Mouse (Mus musculus): ENCODE measurements around the gene Napa.

The Napa gene

GRCm38 (mm10) chr7:16094592-16094991, 3.7 kb upstream of the Napa start:
- DNase-seq (ENCODE audit: low read depth in 1 of 2, low spot score in 2 of 2), result no peak

GRCm38 (mm10) chr7:16099901-16100300, 1.6 kb downstream of the Napa start:
- DNase-seq (ENCODE audit: low read depth in 1 of 2, low spot score in 2 of 2), result no peak

DNA sequence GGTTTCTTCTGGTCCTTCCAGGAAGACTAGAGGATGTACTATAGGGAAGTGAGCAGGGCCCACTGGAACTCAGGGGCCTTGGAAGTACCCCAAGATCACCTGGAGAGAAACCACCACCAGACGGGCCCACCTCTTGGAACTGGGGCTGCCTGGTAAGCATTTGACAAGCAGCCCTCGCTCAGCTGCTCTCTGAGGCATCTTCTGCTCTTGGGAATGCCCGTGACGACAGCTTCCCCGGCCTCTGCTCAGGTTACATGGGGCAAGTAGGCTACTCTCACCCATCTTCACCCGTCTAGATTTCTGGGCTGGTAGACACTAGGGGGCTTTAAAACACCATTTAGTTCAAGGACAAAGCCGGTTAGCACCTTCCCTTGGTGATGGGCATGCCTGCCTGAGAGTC, 2.8 kb downstream of the Napa start:
- DNase-seq (ENCODE audit: low read depth in 1 of 2, low spot score in 2 of 2), result no peak

- no peak for DNase-seq (ENCODE audit: low read depth in 1 of 2, low spot score in 2 of 2)
Measured at GRCm38 (mm10) chr7:16101726-16102475, 3.6 kb downstream of the Napa start.

DNA sequence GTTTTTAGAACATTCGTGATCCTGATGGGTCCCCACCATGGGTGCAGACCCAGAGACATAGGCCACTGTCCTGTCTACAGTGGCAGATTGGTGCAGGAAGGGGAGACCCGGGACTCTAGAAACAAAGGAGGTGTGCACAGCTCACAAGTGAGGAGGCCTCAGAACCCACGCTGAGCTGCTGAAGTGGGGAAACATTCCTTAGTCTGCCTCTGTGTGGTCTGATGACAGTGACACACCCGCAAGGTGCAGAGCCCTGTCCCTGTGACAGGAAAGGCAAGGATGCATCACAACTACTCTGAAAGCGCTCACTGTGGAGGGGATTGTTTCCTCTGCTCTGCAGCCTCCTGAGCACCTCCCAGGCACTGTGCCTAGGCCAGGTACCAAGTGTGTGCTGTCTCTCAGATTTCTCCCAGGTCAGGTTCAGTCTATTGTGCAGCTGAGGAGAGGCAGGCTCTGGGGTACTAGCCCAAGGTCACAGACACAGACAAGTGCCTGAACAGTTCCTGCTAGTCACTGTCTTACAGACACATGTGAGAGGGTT, 4.5 kb downstream of the Napa start:
- DNase-seq (ENCODE audit: low read depth in 1 of 2, low spot score in 2 of 2), result no peak

DNA sequence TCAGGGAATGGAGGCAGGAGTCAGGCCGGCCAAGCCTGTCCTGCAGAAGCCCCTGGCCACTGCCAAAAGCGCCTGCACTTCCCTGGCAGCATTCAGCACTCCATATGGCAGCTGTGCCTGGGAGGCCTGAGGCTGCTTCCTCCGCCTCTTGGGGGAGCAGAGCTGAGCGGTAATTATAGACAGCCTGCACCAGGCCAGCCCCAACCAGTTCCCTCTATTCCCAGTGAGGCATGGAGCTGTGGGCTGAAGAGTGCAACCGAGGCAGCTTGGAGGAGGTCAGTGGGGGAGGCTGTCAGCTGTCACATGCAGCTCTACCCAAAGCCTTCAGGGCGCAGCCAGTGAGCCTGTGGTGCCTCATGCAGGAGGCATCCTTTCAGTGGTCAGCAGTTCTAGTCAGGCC, 5.5 kb downstream of the Napa start:
- DNase-seq (ENCODE audit: low read depth in 1 of 2, low spot score in 2 of 2), result no peak

DNA sequence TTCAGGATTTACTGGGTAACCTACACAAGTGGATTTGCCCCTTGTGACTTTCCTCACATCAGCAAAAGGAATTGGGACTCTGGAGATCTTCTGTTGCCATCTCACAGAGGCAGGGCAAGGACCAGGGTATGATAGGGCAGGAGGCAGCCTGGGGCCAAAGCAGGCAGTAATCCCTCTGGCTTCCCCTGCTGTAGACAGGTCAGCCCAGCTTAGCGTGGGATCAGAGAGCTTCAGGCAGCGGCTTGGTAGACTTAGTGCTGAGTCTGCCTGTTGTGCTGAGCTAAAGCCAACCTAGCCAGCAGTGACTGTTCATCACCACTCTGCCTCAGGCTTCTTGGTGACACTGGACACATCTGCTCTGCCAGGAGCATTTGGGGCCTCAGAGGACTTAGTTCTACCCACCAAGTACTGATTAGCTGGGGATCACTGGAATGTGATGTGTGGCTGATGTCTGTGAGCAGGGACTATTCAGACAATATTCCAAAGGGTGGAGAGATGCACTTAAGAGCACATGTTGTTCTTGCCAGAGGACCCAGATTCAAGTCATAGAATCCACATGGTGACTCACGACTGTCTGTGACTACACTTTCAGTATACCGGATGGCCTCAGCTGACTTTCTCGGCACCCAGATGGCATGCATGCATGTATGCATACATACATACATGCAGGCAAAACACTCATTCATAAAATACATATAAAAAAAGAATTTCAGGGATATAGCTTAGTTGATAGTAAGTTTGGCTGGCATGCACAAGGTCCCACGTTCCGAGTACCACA, 6.5 kb downstream of the Napa start:
- no peak for DNase-seq (ENCODE audit: low read depth in 1 of 2, low spot score in 2 of 2)

DNA sequence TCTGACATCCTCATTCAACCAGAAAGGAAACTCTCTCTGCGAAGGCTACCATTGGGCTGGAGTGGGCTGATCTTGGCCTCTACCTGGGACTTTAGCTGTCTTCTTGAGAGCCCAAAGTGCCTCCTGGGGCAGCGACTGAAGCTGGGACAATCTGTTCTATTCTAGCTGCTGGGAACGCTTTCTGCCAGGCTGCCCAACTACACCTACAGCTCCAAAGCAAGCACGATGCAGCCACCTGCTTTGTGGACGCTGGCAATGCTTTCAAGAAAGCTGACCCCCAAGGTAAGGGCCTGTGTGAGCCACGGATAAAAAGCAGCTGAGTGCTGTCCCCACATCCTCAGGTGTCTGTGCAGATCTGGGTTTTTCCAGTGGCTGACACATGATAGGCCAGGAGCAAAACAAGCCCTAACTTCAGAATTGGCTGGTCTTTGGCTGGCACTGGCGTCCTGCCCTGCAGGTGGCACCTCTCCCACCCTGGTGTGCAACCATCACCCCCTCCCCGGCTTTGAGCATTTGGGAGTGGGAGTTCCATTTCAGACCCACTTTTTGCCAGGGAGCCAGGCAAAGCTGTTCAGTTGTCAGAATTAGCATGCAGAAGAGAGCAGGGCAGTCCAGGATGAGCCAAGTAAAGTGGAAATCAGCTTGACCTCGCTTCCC, 10.8 kb downstream of the Napa start:
- no peak for DNase-seq (ENCODE audit: low read depth in 1 of 2, low spot score in 2 of 2)

DNA sequence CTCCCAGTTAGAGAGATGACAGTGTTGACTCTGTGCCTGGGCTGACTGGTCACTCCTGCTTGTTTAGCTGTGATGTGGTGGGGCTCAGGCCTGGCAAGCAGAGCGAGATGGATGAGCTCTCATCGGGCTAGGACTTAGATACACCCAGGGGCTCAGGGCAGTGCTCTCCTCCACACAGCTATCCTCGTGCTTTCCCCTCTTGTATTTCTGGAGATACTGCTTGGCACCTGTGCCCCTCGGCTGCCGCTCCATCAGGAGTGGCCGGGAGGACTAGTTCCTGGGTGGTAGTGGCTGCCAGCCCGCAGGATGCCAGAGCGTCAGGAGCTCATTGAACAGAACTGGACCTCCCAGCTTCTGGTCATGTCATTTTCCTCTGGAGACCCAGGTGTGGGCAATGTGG, 11.9 kb downstream of the Napa start:
- no peak for DNase-seq (ENCODE audit: low read depth in 1 of 2, low spot score in 2 of 2)

- DNase-seq (ENCODE audit: low read depth in 1 of 2, low spot score in 2 of 2), result no peak
Measured at GRCm38 (mm10) chr7:16111284-16112090, 13.2 kb downstream of the Napa start.

GRCm38 (mm10) chr7:16116418-16116817, 18.2 kb downstream of the Napa start:
- DNase-seq (ENCODE audit: low read depth in 1 of 2, low spot score in 2 of 2), result no peak

- DNase-seq (ENCODE audit: low read depth in 1 of 2, low spot score in 2 of 2), result no peak
Measured at GRCm38 (mm10) chr7:16117100-16117499, 18.8 kb downstream of the Napa start.

DNA sequence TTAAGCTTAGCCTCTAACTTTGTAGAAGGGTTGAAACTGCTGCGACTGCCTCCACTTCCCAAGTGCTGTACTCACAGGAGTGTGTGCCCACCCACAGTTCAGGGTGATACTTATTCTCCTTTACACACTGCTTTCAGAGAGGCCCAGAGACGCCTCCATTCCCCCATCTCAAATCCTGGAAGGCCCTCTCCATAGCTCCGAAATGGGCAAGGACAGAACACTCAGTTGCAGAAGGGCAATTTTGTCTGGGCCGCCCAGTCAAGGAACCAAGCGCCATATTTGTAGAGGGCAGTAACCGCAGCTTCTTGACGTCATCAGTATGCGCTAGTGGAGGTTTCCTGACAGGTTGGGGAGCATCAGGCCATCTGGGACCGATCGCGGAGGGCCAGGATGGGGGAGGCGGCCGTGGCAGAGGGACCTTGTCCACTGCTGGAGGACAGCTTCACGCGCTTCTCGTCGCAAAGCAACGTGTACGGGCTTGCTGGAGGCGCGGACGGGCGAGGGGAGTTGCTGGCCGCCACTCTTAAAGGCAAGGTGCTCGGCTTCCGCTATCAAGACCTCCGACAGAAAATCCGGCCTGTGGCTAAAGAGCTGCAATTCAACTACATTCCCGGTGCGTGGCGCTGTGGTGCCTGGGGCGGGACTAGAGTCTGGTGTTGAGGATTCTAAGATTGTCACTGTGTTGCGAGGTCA, 21.5 kb downstream of the Napa start, which contains the start of gene Kptn:
TSS of gene Kptn (plus strand) at position 327 of the 693 bp plus-strand sequence.
- peak; percentile 79 to 92 for DNase-seq (ENCODE audit: low read depth in 1 of 2, low spot score in 2 of 2)

GRCm38 (mm10) chr7:16120262-16120600, 22.0 kb downstream of the Napa start:
- DNase-seq (ENCODE audit: low read depth in 1 of 2, low spot score in 2 of 2), result no peak

GRCm38 (mm10) chr7:16125829-16126228, 27.6 kb downstream of the Napa start:
- no peak for DNase-seq (ENCODE audit: low read depth in 1 of 2, low spot score in 2 of 2)

DNA sequence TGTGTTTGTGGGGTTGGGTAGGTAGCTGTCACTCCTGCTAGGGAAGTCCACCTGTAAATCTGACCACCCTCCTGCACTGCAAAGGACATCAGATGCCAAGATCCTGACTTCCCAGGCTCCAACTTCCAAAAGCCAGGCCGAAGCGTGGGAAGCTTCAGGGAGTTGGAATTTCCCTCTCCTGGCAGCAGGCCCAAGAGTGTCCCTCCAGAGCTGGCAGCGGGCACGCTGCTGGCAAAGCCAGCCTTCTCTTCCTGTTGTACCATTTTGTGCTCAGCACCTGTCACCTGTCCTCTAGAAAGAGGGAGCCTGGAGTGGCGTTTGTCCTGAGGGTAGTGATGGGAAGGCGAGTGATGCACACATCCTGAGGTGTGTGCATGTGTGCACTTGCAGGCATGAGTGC, 30.1 kb downstream of the Napa start:
- no peak for DNase-seq (ENCODE audit: low read depth in 1 of 2, low spot score in 2 of 2)

- no peak for DNase-seq (ENCODE audit: low read depth in 1 of 2, low spot score in 2 of 2)
Measured at GRCm38 (mm10) chr7:16128899-16129298, 30.6 kb downstream of the Napa start.

DNA sequence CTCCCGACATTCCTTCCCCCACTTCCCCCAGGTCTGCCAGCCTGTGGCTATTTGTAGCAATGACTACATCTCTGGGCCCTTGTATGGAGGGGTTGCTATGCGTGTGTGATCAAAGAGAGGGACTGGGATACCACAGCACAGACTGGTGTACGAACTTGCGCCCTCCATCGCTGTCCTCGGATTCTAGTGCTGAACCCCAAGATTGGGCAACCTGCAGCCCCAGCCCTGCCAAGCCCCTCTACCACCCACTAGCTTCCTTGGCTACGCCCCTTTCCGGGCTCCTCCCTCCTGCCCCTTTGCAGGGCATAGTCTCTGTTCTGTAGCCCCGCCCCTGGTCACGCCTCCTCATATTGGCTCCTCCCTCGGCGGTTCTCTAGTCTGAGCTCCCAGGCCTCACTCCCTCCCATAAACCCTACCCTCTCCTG, 31.2 kb downstream of the Napa start, which contains the start of gene Slc8a2:
TSS of gene Slc8a2 (plus strand) at position 406 of the 425 bp plus-strand sequence.
- no peak for DNase-seq (ENCODE audit: low read depth in 1 of 2, low spot score in 2 of 2)

- DNase-seq (ENCODE audit: low read depth in 1 of 2, low spot score in 2 of 2), result no peak
Measured at GRCm38 (mm10) chr7:16129846-16130691, 31.8 kb downstream of the Napa start.

All from monocyte, adult 2 months (primary cell).